Mouse (Mus musculus) gastrocnemius, postnatal 25 days (tissue): ENCODE results near the gene Gm3636. TPM values are rescaled to one million over a fixed set of nuclear protein-coding genes. Genes with fewer than 3 reads are reported as not detected.
"Not testable (repeated sequence)": the region's sequence is repeated elsewhere in the genome, so short reads cannot be mapped to it uniquely, and the experiment has no call there.

Experiments used
- DNase-seq: peaks from one replicate; pipeline ENCODE4 v3.0.0; 2022
- long read RNA-seq, 2 experiments: library from polyadenylated mRNA; stranded (forward); transcript quantifications; one replicate each; pipeline ENCODE4 v2.0.0; 2021
- total RNA-seq, 2 experiments: library from RNA; stranded (reverse); gene quantifications; 1 replicate in 1 of 2; 2 replicates in 1 of 2; pipeline ENCODE4 v1.2.3; 2021

The Gm3636 gene
- total RNA-seq, result under 1 TPM; 0.67 to 0.94 TPM
- long read RNA-seq, experiment 1, result 0 reads
- long read RNA-seq, experiment 2, result 0 reads

- DNase-seq, result not testable (repeated sequence)
These were observed at the start of gene Gm3636 for GRCm38 (mm10) chr14:6742232-6742631. Gene Gm3636 (minus strand): TSS chr14:6742332.

- DNase-seq, result not testable (repeated sequence)
These were observed 32.2 kb upstream of the Gm3636 start, which contains the start of gene Gm8362 for GRCm38 (mm10) chr14:6774311-6774710. Gene Gm8362 (minus strand): TSS chr14:6774411.

- DNase-seq, result peak; percentile 2
These were observed 15.1 kb upstream of the Gm3636 start for GRCm38 (mm10) chr14:6757231-6757536.

- peak; percentile 5 for DNase-seq
These were observed 14.5 kb upstream of the Gm3636 start for GRCm38 (mm10) chr14:6756384-6757230.

GRCm38 (mm10) chr14:6720151-6720550 lies 22.0 kb downstream of the Gm3636 start, which contains the start of gene Gm8050:
Gene Gm8050 (minus strand): TSS chr14:6720251.
- DNase-seq, result not testable (repeated sequence)

Other genes with a start within 250 kb of the Gm3636 start
- gene Gm8356, start 205.0 kb downstream of the Gm3636 start, total RNA-seq, result not detected
- under 1 TPM in 1 of 2 experiments, not detected in 1; 0.24 TPM for gene Gm3629, start 151.7 kb downstream of the Gm3636 start, total RNA-seq
- not detected for gene Gm3460, start 119.9 kb downstream of the Gm3636 start, total RNA-seq
- not detected for gene Gm10251, start 58.2 kb downstream of the Gm3636 start, total RNA-seq
- gene Gm8050, start 22.1 kb downstream of the Gm3636 start, total RNA-seq, result not detected
- not detected for gene Gm8362, start 32.1 kb upstream of the Gm3636 start, total RNA-seq
- gene Gm3642, start 98.0 kb upstream of the Gm3636 start, total RNA-seq, result not detected
- under 1 TPM; 0.20 to 0.43 TPM for gene Gm3667, start 147.6 kb upstream of the Gm3636 start, total RNA-seq
- not detected for gene Gm6356, start 231.5 kb upstream of the Gm3636 start, total RNA-seq